In genomic region chr6:31222024-31222579, GRCm38 (mm10) we compare ENCODE assay signal across 14 mouse cellular contexts.
DNase-seq lines count a peak whose midpoint lies in the region; ATAC-seq and TF ChIP-seq lines count a peak whose summit lies in the region.
"Had no signal": no experiment of that assay in that cellular context is flagged by ENCODE, and none has a peak within 500 bp of the region (broad histone marks: within the 10 kb centered on the region; RNA-seq: fewer than 3 reads in every experiment).

No protein-coding gene starts in this region.

- TF ChIP-seq POLR2A in olfactory bulb, adult 2 months (IDR thresholded peaks at IDR 0.05; ENCODE audit: insufficient read depth, low read depth, low read length), result no peak

- no peaks in the 10 kb centered on the region for H3K36me3 ChIP-seq in heart, postnatal 0 days (replicated peaks; ENCODE audit: control insufficient read depth, insufficient read depth, low read length)
- H3K36me3 ChIP-seq: embryonic facial prominence, embryonic 10.5 days; G1E; heart, embryonic 10.5 days had no signal

- no peak overlapping the region for H3K4me3 ChIP-seq in heart, postnatal 0 days (ENCODE audit: low read depth, low read length)
- H3K4me3 ChIP-seq in olfactory bulb, adult 2 months (ENCODE audit: insufficient read depth, low read depth, low read length), result no peak overlapping the region
- H3K4me3 ChIP-seq: embryonic facial prominence, embryonic 10.5 days; heart, embryonic 10.5 days had no signal

- H3K27me3 ChIP-seq in heart, postnatal 0 days (ENCODE audit: control insufficient read depth, insufficient read depth, low read length), result peaks cover 21% of the 10 kb centered on the region

- H3K9ac ChIP-seq in heart, postnatal 0 days (replicated peaks; ENCODE audit: low read depth, low read length), result no peak overlapping the region

- H3K4me1 ChIP-seq in heart, postnatal 0 days (ENCODE audit: control insufficient read depth, insufficient read depth), result peaks cover 2% of the 10 kb centered on the region
- H3K4me1 ChIP-seq in olfactory bulb, adult 2 months (ENCODE audit: control insufficient read depth, insufficient read depth, low read length), result 0 out of 2 replicates have a peak, but pooled peaks cover 8% of the 10 kb centered on the region

- TF ChIP-seq EP300 in heart, postnatal 0 days (IDR thresholded peaks at IDR 0.05; ENCODE audit: low read depth), result no peak

- H3K4me2 ChIP-seq in heart, postnatal 0 days (ENCODE audit: low read depth, low read length), result peak overlapping the region; percentile 33

- no peaks in the 10 kb centered on the region for H3K9me3 ChIP-seq in heart, postnatal 0 days (replicated peaks; ENCODE audit: control insufficient read depth, low read length)
- H3K9me3 ChIP-seq: embryonic facial prominence, embryonic 10.5 days; G1E; heart, embryonic 10.5 days had no signal

- no peak for TF ChIP-seq CTCF in heart, postnatal 0 days (IDR thresholded peaks at IDR 0.05; ENCODE audit: low read depth)
- TF ChIP-seq CTCF in olfactory bulb, adult 2 months (IDR thresholded peaks at IDR 0.05; ENCODE audit: insufficient read depth, low read depth, low read length), result no peak

- no peak for ATAC-seq in CD4-positive, CD25-positive, alpha-beta regulatory T cell, adult 4 months
- ATAC-seq in heart, postnatal 0 days (ENCODE audit: insufficient read depth, low read depth), result no peak

- peak; percentile 17 for DNase-seq in CD4-positive, CD25-positive, alpha-beta regulatory T cell, adult 2 months (ENCODE audit: low read depth, low spot score)
- DNase-seq in heart, postnatal 0 days (ENCODE audit: low spot score), result no peak
- no peak for DNase-seq in heart, postnatal 10 days
- DNase-seq in lung, postnatal 36 days, result peak; percentile 45
- no peak for DNase-seq in lung, postnatal 14 days
- no peak for DNase-seq in layer of hippocampus, postnatal 25 days (ENCODE audit: extremely low spot score in 1 of 2, low spot score in 1 of 2)
- DNase-seq: cerebellum, adult 9-11 months; kidney, postnatal 25 days; liver had no signal

- H3K27ac ChIP-seq in heart, postnatal 0 days (ENCODE audit: low read depth), result no peak overlapping the region
- 0 out of 2 replicates have a peak overlapping the region, but pooled peaks have one; percentile 78 for H3K27ac ChIP-seq in olfactory bulb, adult 2 months (ENCODE audit: insufficient read depth, low read depth, low read length)
- H3K27ac ChIP-seq: embryonic facial prominence, embryonic 10.5 days; heart, embryonic 10.5 days had no signal

- 66% methylated on average over 6 of the region's 6 CpGs for WGBS in heart, postnatal 0 days
- WGBS in olfactory bulb, adult 2 months, result 57% methylated on average over 6 of the region's 6 CpGs

- intact Hi-C loops in heart, postnatal 10 days (cut with DNase I), result no loop called here

Comparison
In these comparisons a context has a peak if more than half of its experiments do, and no peak if none do; other contexts are left out.
1. DNase-seq: peak in CD4-positive, CD25-positive, alpha-beta regulatory T cell, adult 2 months (single experiment) and lung, postnatal 36 days (single experiment); none in heart, postnatal 0 days (single experiment), heart, postnatal 10 days (0 of 2), lung, postnatal 14 days (single experiment) and layer of hippocampus, postnatal 25 days (0 of 2).